Mouse (Mus musculus) thymus, adult 2 months (tissue): ENCODE results near the gene Fibp. TPM values are rescaled to one million over a fixed set of nuclear protein-coding genes. Genes with fewer than 3 reads are reported as not detected.

ENCODE experiments used
- DNase-seq: peaks from one replicate; pipeline ENCODE4 v3.0.0; 2021
- H3K27ac ChIP-seq: fragments of 200-500 bp; 2 replicates; pipeline ENCODE4 v1.5.1; 2012; ENCODE audit warnings: low read length, control low read depth; ENCODE audit not compliant: control insufficient read depth, insufficient read depth
- H3K27me3 ChIP-seq: fragments of 200-500 bp; 2 replicates; pipeline ENCODE4 v1.6.1; 2012; ENCODE audit warnings: mild to moderate bottlenecking, low read length, moderate library complexity, mixed read lengths; ENCODE audit not compliant: control insufficient read depth, insufficient read depth
- H3K36me3 ChIP-seq: fragments of 200-500 bp; 2 replicates; pipeline ENCODE4 v1.6.1; 2012; ENCODE audit warnings: mild to moderate bottlenecking, low read length, moderate library complexity; ENCODE audit not compliant: control insufficient read depth, insufficient read depth
- H3K4me1 ChIP-seq: fragments of 200-500 bp; replicated peaks from 2 replicates; pipeline ENCODE4 v1.6.1; 2012; ENCODE audit warnings: low read length; ENCODE audit not compliant: control insufficient read depth, insufficient read depth
- H3K4me3 ChIP-seq: fragments of 200-500 bp; 2 replicates; pipeline ENCODE4 v1.5.1; 2012; ENCODE audit warnings: mild to moderate bottlenecking, low read length, control low read depth, moderate library complexity; ENCODE audit not compliant: control insufficient read depth, insufficient read depth
- CTCF ChIP-seq: fragments of 200-500 bp; IDR thresholded peaks from 2 replicates; pipeline ENCODE4 v1.5.1; 2012; ENCODE audit warnings: mild to moderate bottlenecking, control low read depth, low read length, moderate library complexity, borderline replicate concordance; ENCODE audit not compliant: control insufficient read depth, poor library complexity, insufficient read depth; ENCODE audit errors: extremely low read depth
- POLR2A ChIP-seq: fragments of 200-500 bp; IDR thresholded peaks from 2 replicates; pipeline ENCODE4 v1.6.1; 2012; ENCODE audit warnings: mild to moderate bottlenecking, low read length, control low read depth, moderate library complexity; ENCODE audit not compliant: control insufficient read depth, poor library complexity, insufficient read depth; ENCODE audit errors: extremely low read depth
- WGBS: fragments of 180-500 bp; shearing (Covaris S2); methylation state at CpG from one replicate; pipeline ENCODE4 v1.1.7; 2018; 5-methylcytosine and 5-hydroxymethylcytosine counted together
- polyA plus RNA-seq: library from polyadenylated mRNA; depleted of rRNA; stranded (reverse); fragments of >200 nt; gene quantifications from 2 replicates; pipeline ENCODE4 v1.2.3, GENCODE M21; 2012; rRNA removed

Fibp gene
- polyA plus RNA-seq, 1 experiment: 157 TPM

DNA sequence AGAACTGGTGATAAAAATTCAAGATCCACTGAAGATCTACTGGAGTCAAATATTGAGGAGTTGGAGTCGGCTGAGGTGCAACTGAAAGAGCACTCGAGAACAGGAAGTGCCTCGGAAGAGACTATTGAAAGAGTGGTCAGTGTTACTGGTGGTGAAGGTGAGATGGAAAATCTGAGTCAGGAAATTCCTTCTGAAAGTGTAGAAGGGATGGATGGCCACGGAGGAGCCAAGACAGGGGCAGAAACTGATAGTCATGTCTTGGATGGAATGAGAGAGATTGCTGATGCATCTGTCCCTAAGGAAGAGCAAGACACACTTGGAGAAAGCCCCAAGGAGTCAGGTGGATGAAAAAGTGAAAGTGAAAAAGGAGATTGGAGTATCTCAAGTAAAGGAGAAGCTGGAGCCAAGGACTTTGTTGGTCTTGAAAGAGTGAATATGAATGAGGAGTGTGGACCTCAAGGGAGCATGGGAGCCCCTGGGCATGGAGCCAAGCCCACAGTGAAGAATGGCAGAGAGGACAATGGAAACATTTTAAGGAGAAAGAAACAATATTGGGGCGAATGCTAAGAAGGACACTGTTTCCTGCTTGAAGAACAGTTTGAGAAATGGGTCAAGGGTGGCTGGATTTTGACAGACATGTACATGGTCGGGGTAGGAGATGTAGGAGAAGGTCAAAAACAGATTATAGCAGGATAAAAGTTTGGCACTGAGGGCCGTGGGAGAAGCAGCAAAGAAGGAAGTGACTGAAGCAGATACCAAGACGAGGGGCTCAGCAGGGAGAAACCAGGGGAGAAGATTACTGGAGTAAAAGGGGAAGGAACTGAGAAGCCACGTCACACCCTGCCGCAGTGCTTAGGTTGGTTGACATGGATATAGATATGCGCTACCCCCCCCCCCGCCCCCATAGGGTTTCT is 51.9 kb downstream of the Fibp start:
- H3K4me1 ChIP-seq: peaks cover 28% of the 10 kb centered on the region
- H3K27ac ChIP-seq: no peak overlapping the region
- 10% methylated on average over 12 of the region's 12 CpGs for WGBS
- no peak overlapping the region for H3K4me3 ChIP-seq
- H3K36me3 ChIP-seq: no peaks in the 10 kb centered on the region
- TF ChIP-seq CTCF (no peak), POLR2A (no peak)
- no peak for DNase-seq
- no peaks in the 10 kb centered on the region for H3K27me3 ChIP-seq

DNA sequence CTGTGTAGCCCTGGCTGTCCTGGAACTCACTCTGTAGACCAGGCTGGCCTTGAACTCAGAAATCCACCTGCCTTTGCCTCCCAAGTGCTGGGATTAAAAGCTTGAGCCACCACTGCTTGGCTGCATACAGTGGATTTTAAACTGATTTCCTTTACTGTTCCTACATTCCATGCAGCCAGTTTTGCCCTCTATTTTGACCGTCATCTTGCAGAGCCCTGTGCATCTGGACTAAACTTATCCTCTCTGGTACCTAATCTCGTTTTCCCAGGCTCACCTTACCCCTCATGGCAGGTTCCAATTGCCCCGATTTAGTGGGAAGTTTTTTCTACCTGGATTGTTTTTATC is 52.6 kb downstream of the Fibp start:
- 62% methylated on average over 3 of the region's 3 CpGs for WGBS
- Histone ChIP-seq H3K27me3 (no peaks in the 10 kb centered on the region), H3K4me1 (peaks cover 28% of the 10 kb centered on the region), H3K4me3 (no peak overlapping the region), H3K36me3 (no peaks in the 10 kb centered on the region), H3K27ac (no peak overlapping the region)
- no peak for TF ChIP-seq POLR2A
- TF ChIP-seq CTCF: no peak
- DNase-seq: no peak

Other genes starting within 250 kb of the Fibp start
- gene Pacs1, start 187.5 kb upstream of the Fibp start, polyA plus RNA-seq: 58.9 and 64.9 TPM in 2 replicates
- gene Sf3b2, start 165.2 kb upstream of the Fibp start, polyA plus RNA-seq: 213 and 250 TPM in 2 replicates
- 4.8 and 6.3 TPM in 2 replicates for gene Gal3st3, start 162.3 kb upstream of the Fibp start, polyA plus RNA-seq
- gene Catsper1, start 124.9 kb upstream of the Fibp start, polyA plus RNA-seq: not detected in 2 replicates
- gene Cst6, start 111.0 kb upstream of the Fibp start, polyA plus RNA-seq: 60.2 and 101 TPM in 2 replicates
- gene Eif1ad, start 93.9 kb upstream of the Fibp start, polyA plus RNA-seq: 50.0 and 51.3 TPM in 2 replicates
- gene Banf1, start 93.4 kb upstream of the Fibp start, polyA plus RNA-seq: 294 and 314 TPM in 2 replicates
- gene Sart1, start 71.9 kb upstream of the Fibp start, polyA plus RNA-seq: 41.6 and 48.9 TPM in 2 replicates
- 0.14 and 0.59 TPM in 2 replicates for gene Tsga10ip, start 58.1 kb upstream of the Fibp start, polyA plus RNA-seq
- 112 and 133 TPM in 2 replicates for gene Drap1, start 35.6 kb upstream of the Fibp start, polyA plus RNA-seq
- 145 and 149 TPM in 2 replicates for gene AI837181, start 35.5 kb upstream of the Fibp start, polyA plus RNA-seq
- gene Fosl1, start 13.1 kb upstream of the Fibp start, polyA plus RNA-seq: 0.16 TPM in 1 of 2 replicates, not detected in the other
- 8.1 and 8.2 TPM in 2 replicates for gene Ccdc85b, start 2.7 kb upstream of the Fibp start, polyA plus RNA-seq
- 49.1 and 54.3 TPM in 2 replicates for gene Ctsw, start 7.9 kb downstream of the Fibp start, polyA plus RNA-seq
- gene Efemp2, start 13.3 kb downstream of the Fibp start, polyA plus RNA-seq: 17.3 and 21.6 TPM in 2 replicates
- gene Mus81, start 27.8 kb downstream of the Fibp start, polyA plus RNA-seq: 127 and 149 TPM in 2 replicates
- gene Cfl1, start 29.8 kb downstream of the Fibp start, polyA plus RNA-seq: 1,557 and 1,580 TPM in 2 replicates
- 3.3 and 3.5 TPM in 2 replicates for gene 1700020D05Rik, start 43.2 kb downstream of the Fibp start, polyA plus RNA-seq
- gene Snx32, start 49.9 kb downstream of the Fibp start, polyA plus RNA-seq: 20.0 and 22.6 TPM in 2 replicates
- gene Ovol1, start 100.0 kb downstream of the Fibp start, polyA plus RNA-seq: 1.4 and 1.9 TPM in 2 replicates
- 35.0 and 38.9 TPM in 2 replicates for gene Ap5b1, start 107.4 kb downstream of the Fibp start, polyA plus RNA-seq
- gene Rnaseh2c, start 141.3 kb downstream of the Fibp start, polyA plus RNA-seq: 87.0 and 96.5 TPM in 2 replicates
- 90.0 and 106 TPM in 2 replicates for gene Kat5, start 149.6 kb downstream of the Fibp start, polyA plus RNA-seq
- 112 and 142 TPM in 2 replicates for gene Rela, start 176.9 kb downstream of the Fibp start, polyA plus RNA-seq
- gene Sipa1, start 203.1 kb downstream of the Fibp start, polyA plus RNA-seq: 267 and 301 TPM in 2 replicates
- gene Map3k11, start 228.1 kb downstream of the Fibp start, polyA plus RNA-seq: 141 and 144 TPM in 2 replicates
- 421 and 455 TPM in 2 replicates for gene Pcnx3, start 228.3 kb downstream of the Fibp start, polyA plus RNA-seq
- gene Kcnk7, start 243.8 kb downstream of the Fibp start, polyA plus RNA-seq: 0.97 and 1.0 TPM in 2 replicates